Mouse (Mus musculus) mouse embryonic stem cell (cell line): Measurements from ENCODE around the gene Kpna2.

ENCODE experiments used
- in situ Hi-C, 2 experiments: fragments of 300-500 bp; cut with MboI; formaldehyde crosslinking; loops; 1 replicate in 1 of 2; 3 replicates in 1 of 2; pipeline ENCODE4 v1.14.3; 2019 to 2020; ENCODE audit warnings: low sequenced_read_pairs in 2 of 2, low pct_unique_long_range_greater_than_20kb in 1 of 2, mixed read lengths in 1 of 2; ENCODE audit not compliant: unreplicated experiment in 1 of 2

Gene Kpna2

GRCm38 (mm10) chr11:106999151-106999948 lies at the start of gene Kpna2:
Kpna2 (minus strand) TSS chr11:106999541.
- in situ Hi-C loops, result no loop called here

GRCm38 (mm10) chr11:107046766-107047620 lies 47.7 kb upstream of the Kpna2 start:
- in situ Hi-C loops, result no loop called here

GRCm38 (mm10) chr11:107045546-107045945 lies 46.2 kb upstream of the Kpna2 start:
- in situ Hi-C loops, result no loop called here

GRCm38 (mm10) chr11:107044321-107044720 lies 45.0 kb upstream of the Kpna2 start:
- in situ Hi-C loops, result no loop called here

GRCm38 (mm10) chr11:107043361-107043760 lies 44.0 kb upstream of the Kpna2 start:
- in situ Hi-C loops, result no loop called here

GRCm38 (mm10) chr11:107041396-107041795 lies 42.1 kb upstream of the Kpna2 start:
- in situ Hi-C loops, result no loop called here

GRCm38 (mm10) chr11:107039417-107039816 lies 40.1 kb upstream of the Kpna2 start:
- in situ Hi-C loops, result no loop called here

GRCm38 (mm10) chr11:107034085-107034810 lies 34.9 kb upstream of the Kpna2 start:
- in situ Hi-C loops, result no loop called here

GRCm38 (mm10) chr11:107031635-107032034 lies 32.3 kb upstream of the Kpna2 start:
- in situ Hi-C loops, result no loop called here

GRCm38 (mm10) chr11:107029536-107029935 lies 30.2 kb upstream of the Kpna2 start:
- in situ Hi-C loops, result no loop called here

GRCm38 (mm10) chr11:107028754-107029153 lies 29.4 kb upstream of the Kpna2 start:
- in situ Hi-C loops, result no loop called here

GRCm38 (mm10) chr11:107028275-107028618 lies 28.9 kb upstream of the Kpna2 start:
- in situ Hi-C loops, result no loop called here

- in situ Hi-C loops, result no loop called here
Measured at GRCm38 (mm10) chr11:107027431-107028274, 28.3 kb upstream of the Kpna2 start.

- in situ Hi-C loops, result no loop called here
Measured at GRCm38 (mm10) chr11:107026554-107027430, 27.5 kb upstream of the Kpna2 start.

- in situ Hi-C loops, result no loop called here
Measured at GRCm38 (mm10) chr11:107025411-107026321, 26.3 kb upstream of the Kpna2 start, which contains the start of gene 1810010H24Rik. 1810010H24Rik (plus strand) TSS chr11:107025681.

- in situ Hi-C loops, result no loop called here
Measured at GRCm38 (mm10) chr11:107024406-107024805, 25.1 kb upstream of the Kpna2 start.
